Comparison of ENCODE assay signal across 1 mouse cellular context in genomic region chr16:84521975-84522635, GRCm38 (mm10).
TF ChIP-seq lines count a peak whose summit lies in the region.

No protein-coding gene starts in this region.

TF ChIP-seq in CH12.LX, 34 proteins besides CTCF, POLR2A, EP300 and RAD21 (continued from another document):
- TF ChIP-seq JUND (conservative IDR thresholded peaks at IDR 0.05; ENCODE audit: low read depth, low read length) (no peak), POLR2AphosphoS2 (IDR thresholded peaks at IDR 0.05; ENCODE audit: low read depth, low read length) (no peak), TCF12 (IDR thresholded peaks at IDR 0.05; ENCODE audit: low read depth, low read length) (peak; percentile 80), ZMIZ1 (IDR thresholded peaks at IDR 0.05; ENCODE audit: low read depth, low read length) (peak; percentile 43; the same call in 1 of the 2 replicates)
